Mouse (Mus musculus) heart, embryonic 12.5 days (tissue): ENCODE data around the gene Ndufs1. TPM values are rescaled to one million over a fixed set of nuclear protein-coding genes. Genes with fewer than 3 reads are reported as not detected.
"Not testable (repeated sequence)": the region's sequence is repeated elsewhere in the genome, so short reads cannot be mapped to it uniquely, and the experiment has no call there.

Source experiments
- ATAC-seq: fragments of 200-750 bp; cut with Nextera tagmentation; 2 replicates; pipeline ENCODE4 v1.8.0; 2017; ENCODE audit warnings: moderate TSS enrichment, moderate library complexity; ENCODE audit not compliant: insufficient number of reproducible peaks, low FRiP score
- H3K27ac ChIP-seq: fragments of 300-500 bp; sonication (generic); 2 replicates; pipeline ENCODE4 v1.5.1; 2016; ENCODE audit warnings: mild to moderate bottlenecking, moderate library complexity; ENCODE audit not compliant: poor library complexity, severe bottlenecking
- H3K27me3 ChIP-seq: fragments of 300-500 bp; sonication (generic); replicated peaks from 2 replicates; pipeline ENCODE4 v1.6.1; 2016; ENCODE audit warnings: mild to moderate bottlenecking, moderate library complexity
- H3K36me3 ChIP-seq: fragments of 300-500 bp; sonication (generic); 2 replicates; pipeline ENCODE4 v1.6.1; 2016; ENCODE audit warnings: mild to moderate bottlenecking, moderate library complexity
- H3K4me1 ChIP-seq: fragments of 300-500 bp; sonication (generic); replicated peaks from 2 replicates; pipeline ENCODE4 v1.6.1; 2016; ENCODE audit warnings: mild to moderate bottlenecking
- H3K4me2 ChIP-seq: fragments of 300-500 bp; sonication (generic); 2 replicates; pipeline ENCODE4 v1.6.1; 2016; ENCODE audit warnings: mild to moderate bottlenecking, moderate library complexity
- H3K4me3 ChIP-seq: fragments of 300-500 bp; sonication (generic); 2 replicates; pipeline ENCODE4 v1.5.1; 2016; ENCODE audit warnings: mild to moderate bottlenecking
- H3K9ac ChIP-seq: fragments of 300-500 bp; sonication (generic); 2 replicates; pipeline ENCODE4 v1.6.1; 2016; ENCODE audit warnings: mild to moderate bottlenecking, moderate library complexity
- H3K9me3 ChIP-seq: fragments of 300-500 bp; sonication (generic); replicated peaks from 2 replicates; pipeline ENCODE4 v1.6.1; 2016; ENCODE audit warnings: mild to moderate bottlenecking, moderate library complexity
- WGBS: fragments of 180-500 bp; shearing (Covaris S2); methylation state at CpG from one replicate; pipeline ENCODE4 v1.1.7; 2016; 5-methylcytosine and 5-hydroxymethylcytosine counted together
- polyA plus RNA-seq: library from polyadenylated mRNA; unstranded; fragments of >200 nt; fragmentation: Nextera tagmentation; extraction: Ambion mirVana; gene quantifications from 2 replicates; pipeline ENCODE4 v1.2.1, GENCODE M21; 2016

Gene Ndufs1
- polyA plus RNA-seq, 1 experiment from 2014 or later, result 338 TPM

- no peak overlapping the region for H3K27ac ChIP-seq
- no peaks in the 10 kb centered on the region for H3K27me3 ChIP-seq
- H3K36me3 ChIP-seq, result peaks cover 27% of the 10 kb centered on the region
- H3K9ac ChIP-seq, result no peak overlapping the region
- ATAC-seq, result no peak
- 82% methylated on average over 5 of the region's 5 CpGs for WGBS
- H3K4me1 ChIP-seq, result peaks cover 10% of the 10 kb centered on the region
- H3K4me3 ChIP-seq, result no peak overlapping the region
- no peak overlapping the region for H3K4me2 ChIP-seq
- H3K9me3 ChIP-seq, result no peaks in the 10 kb centered on the region
These were observed 5.6 kb upstream of the Ndufs1 start for GRCm38 (mm10) chr1:63182212-63182611.

DNA sequence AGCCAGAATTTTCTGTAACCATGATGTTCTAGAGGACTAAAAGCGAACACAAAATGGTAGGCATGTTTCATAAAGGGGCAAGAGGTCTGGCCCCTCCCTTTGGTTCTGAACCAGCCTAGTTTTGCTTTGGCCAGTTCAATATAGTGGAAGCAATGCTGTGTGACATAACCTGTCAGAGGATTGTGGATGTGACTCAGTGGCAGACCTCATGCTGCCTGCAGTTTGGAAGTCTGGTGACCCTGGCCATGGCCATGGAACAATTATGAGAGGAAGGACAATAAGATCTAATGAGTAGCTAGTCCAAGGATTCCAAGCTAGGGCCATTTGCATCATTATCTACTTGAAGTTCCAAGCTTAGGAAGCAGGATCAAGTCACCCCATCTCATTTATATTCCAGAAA lies 4.8 kb upstream of the Ndufs1 start:
- Histone ChIP-seq H3K27me3 (no peaks in the 10 kb centered on the region), H3K9ac (no peak overlapping the region), H3K36me3 (peaks cover 27% of the 10 kb centered on the region), H3K9me3 (no peaks in the 10 kb centered on the region), H3K4me2 (no peak overlapping the region), H3K4me3 (no peak overlapping the region), H3K27ac (no peak overlapping the region), H3K4me1 (peaks cover 10% of the 10 kb centered on the region)
- 98% methylated on average over 1 of the region's 1 CpGs for WGBS
- ATAC-seq, result no peak

DNA sequence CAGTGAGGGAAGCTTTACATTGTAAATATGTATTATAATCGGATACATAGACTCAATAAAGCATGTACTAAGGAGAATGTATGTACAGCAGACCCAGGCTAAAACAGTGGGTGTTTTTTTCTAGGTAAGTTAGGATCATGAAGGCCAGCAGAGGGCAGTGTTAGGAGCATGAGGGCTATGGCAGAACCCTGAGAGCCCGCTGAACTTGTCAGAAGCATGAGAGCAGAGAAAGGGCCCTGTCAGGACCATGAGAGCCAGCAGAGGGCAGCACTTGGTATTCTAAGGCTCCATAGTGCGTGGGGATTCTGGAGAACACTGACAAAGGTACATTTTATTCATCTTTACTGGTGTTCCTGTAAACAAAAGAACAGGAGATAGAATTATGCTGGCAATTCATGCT lies 4.4 kb upstream of the Ndufs1 start:
- Histone ChIP-seq H3K27me3 (no peaks in the 10 kb centered on the region), H3K9ac (no peak overlapping the region), H3K4me3 (no peak overlapping the region), H3K36me3 (peaks cover 27% of the 10 kb centered on the region), H3K27ac (no peak overlapping the region), H3K9me3 (no peaks in the 10 kb centered on the region), H3K4me1 (peaks cover 10% of the 10 kb centered on the region), H3K4me2 (no peak overlapping the region)
- WGBS, result 5% methylated on average over 3 of the region's 3 CpGs
- peak; percentile 63 for ATAC-seq

DNA sequence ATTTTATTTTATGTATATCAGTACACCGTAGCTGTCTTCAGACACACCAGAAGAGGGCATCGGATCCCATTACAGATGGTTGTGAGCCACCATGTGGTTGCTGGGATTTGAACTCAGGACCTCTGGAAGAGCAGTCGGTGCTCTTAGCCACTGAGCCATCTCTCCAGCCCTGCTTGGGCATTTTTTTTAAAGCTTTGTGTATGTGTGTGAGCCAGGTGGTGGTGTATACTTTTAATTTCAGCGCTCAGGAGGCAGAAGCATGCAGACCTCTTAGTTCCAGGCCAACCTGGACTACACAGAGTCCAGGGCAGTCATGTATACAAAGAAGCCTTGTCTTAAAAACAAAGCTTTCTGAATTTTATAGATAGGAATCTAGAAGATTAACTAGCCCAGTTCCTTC lies 3.9 kb upstream of the Ndufs1 start:
- not testable (repeated sequence) for ATAC-seq, H3K27me3 ChIP-seq, H3K4me3 ChIP-seq, H3K9ac ChIP-seq, H3K4me2 ChIP-seq, H3K27ac ChIP-seq, H3K9me3 ChIP-seq
- Histone ChIP-seq H3K36me3 (peaks cover 27% of the 10 kb centered on the region), H3K4me1 (peaks cover 13% of the 10 kb centered on the region)
- WGBS, result 67% methylated on average over 4 of the region's 4 CpGs

DNA sequence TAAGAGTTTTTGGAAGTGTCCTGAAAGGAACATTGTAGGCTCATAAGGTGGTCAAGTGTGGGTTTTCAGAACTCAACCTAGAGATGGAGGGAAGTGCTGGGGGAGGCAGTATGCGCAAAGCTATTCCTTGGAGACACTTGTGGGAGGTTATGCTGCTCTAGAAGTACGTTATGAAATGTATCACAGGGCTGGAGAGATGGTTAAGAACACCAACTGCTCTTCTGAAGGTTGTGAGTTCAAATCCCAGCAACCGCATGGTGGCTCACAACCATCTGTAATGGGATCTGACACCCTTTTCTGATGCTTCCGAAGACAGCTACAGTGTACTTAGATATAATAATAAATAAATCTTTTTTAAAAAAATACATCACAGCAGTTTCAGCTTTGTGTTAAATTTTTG lies 3.5 kb upstream of the Ndufs1 start:
- H3K27me3 ChIP-seq, result no peaks in the 10 kb centered on the region
- no peak for ATAC-seq
- 88% methylated on average over 4 of the region's 4 CpGs for WGBS

GRCm38 (mm10) chr1:63178308-63178707 lies 1.7 kb upstream of the Ndufs1 start:
- Histone ChIP-seq H3K9ac (peak overlapping the region; percentile 98; the same call in 1 of the 2 replicates), H3K27ac (no peak overlapping the region; the same call in 1 of the 2 replicates), H3K4me2 (peak overlapping the region; percentile 95), H3K4me3 (peak overlapping the region; percentile 89), H3K27me3 (no peaks in the 10 kb centered on the region), H3K36me3 (peaks cover 30% of the 10 kb centered on the region), H3K9me3 (no peaks in the 10 kb centered on the region), H3K4me1 (peaks cover 22% of the 10 kb centered on the region)
- ATAC-seq, result no peak
- 66% methylated on average over 3 of the region's 3 CpGs for WGBS

More for the DNA sequence above, 3.5 kb upstream of the Ndufs1 start:
- no peaks in the 10 kb centered on the region for H3K9me3 ChIP-seq
- H3K9ac ChIP-seq, result no peak overlapping the region
- H3K27ac ChIP-seq, result no peak overlapping the region
- H3K4me1 ChIP-seq, result peaks cover 17% of the 10 kb centered on the region
- H3K4me3 ChIP-seq, result no peak overlapping the region
- H3K36me3 ChIP-seq, result peaks cover 27% of the 10 kb centered on the region
- no peak overlapping the region for H3K4me2 ChIP-seq

DNA sequence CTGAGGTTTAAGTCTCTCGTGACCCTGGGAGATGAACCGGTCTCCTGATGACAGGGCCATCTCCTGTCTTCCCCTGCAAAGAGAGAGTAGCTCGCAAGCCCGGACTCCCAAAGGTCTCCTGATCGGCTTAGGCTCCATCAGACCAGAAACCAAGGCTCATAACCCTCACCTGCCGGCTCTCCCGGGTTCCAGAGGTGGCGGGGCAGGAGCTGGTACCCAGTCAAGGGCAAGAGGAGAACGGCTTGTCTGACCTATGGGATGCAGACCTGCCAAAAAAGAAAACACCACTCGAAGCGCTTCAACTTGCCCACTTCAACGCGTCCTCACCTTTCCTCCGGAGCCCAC lies 402 bp downstream of the Ndufs1 start:
- Histone ChIP-seq H3K36me3 (peaks cover 34% of the 10 kb centered on the region), H3K9me3 (no peaks in the 10 kb centered on the region), H3K4me1 (peaks cover 22% of the 10 kb centered on the region), H3K4me3 (peak overlapping the region; percentile 89), H3K4me2 (peak overlapping the region; percentile 95), H3K9ac (peak overlapping the region; percentile 98), H3K27ac (peak overlapping the region; percentile 94), H3K27me3 (no peaks in the 10 kb centered on the region)
- under 1% methylated on average over 14 of the region's 14 CpGs for WGBS
- peak; percentile 43 for ATAC-seq

DNA sequence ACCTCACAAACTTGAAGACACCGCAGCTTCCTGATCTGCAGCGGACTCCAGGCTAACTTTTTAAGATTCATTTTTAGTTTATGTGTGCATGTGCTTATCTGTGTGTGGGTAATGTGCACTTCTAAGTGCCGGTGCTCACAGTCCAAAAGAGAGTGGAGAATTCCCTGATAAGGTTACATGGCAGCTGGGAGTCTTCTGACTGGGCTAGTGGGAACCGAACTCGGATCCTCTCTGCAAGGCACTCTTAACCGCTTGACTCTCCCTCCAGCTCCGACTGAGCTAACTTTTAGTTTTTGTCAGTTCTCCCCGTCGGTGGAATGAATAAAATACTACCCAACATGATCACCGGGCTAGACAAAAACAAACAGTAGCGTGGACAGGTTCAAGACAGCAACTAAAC lies 780 bp downstream of the Ndufs1 start:
- H3K9me3 ChIP-seq, result no peaks in the 10 kb centered on the region
- H3K4me3 ChIP-seq, result peak overlapping the region; percentile 89
- H3K4me1 ChIP-seq, result peaks cover 22% of the 10 kb centered on the region
- WGBS, result 8% methylated on average over 11 of the region's 11 CpGs
- peak overlapping the region; percentile 98 for H3K9ac ChIP-seq
- H3K4me2 ChIP-seq, result peak overlapping the region; percentile 95
- no peak for ATAC-seq
- no peaks in the 10 kb centered on the region for H3K27me3 ChIP-seq
- H3K27ac ChIP-seq, result peak overlapping the region; percentile 94
- peaks cover 38% of the 10 kb centered on the region for H3K36me3 ChIP-seq

DNA sequence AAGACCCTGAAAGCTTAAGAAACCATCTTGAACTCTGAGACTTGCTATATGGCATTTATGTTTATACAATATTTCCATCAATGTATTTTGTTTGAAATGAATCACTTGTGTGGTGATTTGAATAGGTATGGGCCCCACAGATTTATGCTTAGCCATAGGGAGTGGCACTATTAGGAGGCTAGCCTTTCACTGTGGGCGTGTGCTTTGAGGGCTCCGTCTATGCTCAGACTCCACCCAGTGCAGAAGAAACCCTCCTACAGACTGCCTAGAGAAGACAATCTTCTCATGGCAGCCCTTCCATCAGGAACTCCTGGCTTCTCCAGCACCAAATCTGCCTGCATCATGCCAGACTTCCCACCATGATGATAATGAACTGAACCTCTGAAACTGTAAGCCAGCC lies 8.0 kb downstream of the Ndufs1 start:
- H3K36me3 ChIP-seq, result peaks cover 65% of the 10 kb centered on the region

GRCm38 (mm10) chr1:63140231-63140630 lies 36.4 kb downstream of the Ndufs1 start:
- WGBS, result 92% methylated on average over 13 of the region's 13 CpGs
- Histone ChIP-seq H3K27me3 (no peaks in the 10 kb centered on the region), H3K4me2 (no peak overlapping the region), H3K27ac (no peak overlapping the region), H3K9ac (no peak overlapping the region), H3K36me3 (peaks cover 58% of the 10 kb centered on the region), H3K9me3 (no peaks in the 10 kb centered on the region), H3K4me1 (no peaks in the 10 kb centered on the region), H3K4me3 (no peak overlapping the region)
- no peak for ATAC-seq

More for the DNA sequence above, 8.0 kb downstream of the Ndufs1 start:
- H3K4me1 ChIP-seq, result no peaks in the 10 kb centered on the region
- no peaks in the 10 kb centered on the region for H3K27me3 ChIP-seq
- WGBS, result 80% methylated on average over 2 of the region's 2 CpGs
- H3K27ac ChIP-seq, result no peak overlapping the region
- H3K4me2 ChIP-seq, result no peak overlapping the region
- H3K9me3 ChIP-seq, result no peaks in the 10 kb centered on the region
- H3K9ac ChIP-seq, result no peak overlapping the region
- no peak overlapping the region for H3K4me3 ChIP-seq
- ATAC-seq, result no peak

DNA sequence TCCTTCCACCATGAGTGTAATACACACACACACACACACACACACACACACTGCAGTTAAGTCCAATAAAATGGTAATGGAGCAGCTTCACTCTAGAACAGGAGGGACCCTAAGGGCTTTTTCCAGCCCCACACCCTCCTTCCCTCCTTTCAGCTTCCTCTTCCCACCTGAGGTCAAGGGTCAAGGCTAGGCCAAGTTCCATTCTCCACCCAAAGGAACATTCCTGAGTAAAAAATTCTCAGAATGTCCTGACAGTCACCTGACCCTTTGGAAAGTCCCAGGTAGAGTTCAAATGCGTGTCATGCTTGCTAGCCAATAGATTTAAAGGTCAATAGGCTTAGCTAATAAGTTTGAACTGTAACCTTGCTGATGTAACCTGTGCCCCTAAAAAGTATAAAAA lies 38.0 kb downstream of the Ndufs1 start:
- not testable (repeated sequence) for H3K9ac ChIP-seq, H3K4me3 ChIP-seq, H3K4me1 ChIP-seq, H3K4me2 ChIP-seq, H3K27me3 ChIP-seq, H3K9me3 ChIP-seq, ATAC-seq, H3K27ac ChIP-seq
- WGBS, result 96% methylated on average over 1 of the region's 1 CpGs
- H3K36me3 ChIP-seq, result peaks cover 41% of the 10 kb centered on the region

DNA sequence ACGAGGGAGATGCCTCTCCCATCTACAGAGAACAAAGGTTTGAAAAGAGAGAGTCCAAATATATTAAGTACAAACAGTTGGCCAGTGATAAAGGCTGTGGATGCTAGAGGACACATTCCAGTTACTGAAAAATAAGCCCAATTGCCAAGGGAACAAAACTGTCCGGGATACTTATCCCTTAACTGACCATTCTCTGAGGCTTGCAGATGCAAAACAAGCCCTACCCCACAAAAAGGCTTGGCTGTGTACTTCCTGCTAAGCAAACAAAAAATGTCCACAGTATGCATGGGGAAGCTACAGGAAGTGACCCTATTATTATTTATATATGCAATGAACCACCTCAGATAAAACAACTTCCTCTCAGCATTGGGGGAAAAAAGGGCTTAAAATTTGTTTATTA lies 38.7 kb downstream of the Ndufs1 start:
- Histone ChIP-seq H3K36me3 (peaks cover 37% of the 10 kb centered on the region), H3K4me1 (no peaks in the 10 kb centered on the region), H3K9me3 (no peaks in the 10 kb centered on the region), H3K4me2 (no peak overlapping the region), H3K27ac (no peak overlapping the region), H3K4me3 (no peak overlapping the region), H3K9ac (no peak overlapping the region), H3K27me3 (no peaks in the 10 kb centered on the region)
- no peak for ATAC-seq
- 81% methylated on average over 2 of the region's 2 CpGs for WGBS
